Mouse (Mus musculus): ENCODE measurements around the gene Srgap2.

Gene Srgap2

DNA sequence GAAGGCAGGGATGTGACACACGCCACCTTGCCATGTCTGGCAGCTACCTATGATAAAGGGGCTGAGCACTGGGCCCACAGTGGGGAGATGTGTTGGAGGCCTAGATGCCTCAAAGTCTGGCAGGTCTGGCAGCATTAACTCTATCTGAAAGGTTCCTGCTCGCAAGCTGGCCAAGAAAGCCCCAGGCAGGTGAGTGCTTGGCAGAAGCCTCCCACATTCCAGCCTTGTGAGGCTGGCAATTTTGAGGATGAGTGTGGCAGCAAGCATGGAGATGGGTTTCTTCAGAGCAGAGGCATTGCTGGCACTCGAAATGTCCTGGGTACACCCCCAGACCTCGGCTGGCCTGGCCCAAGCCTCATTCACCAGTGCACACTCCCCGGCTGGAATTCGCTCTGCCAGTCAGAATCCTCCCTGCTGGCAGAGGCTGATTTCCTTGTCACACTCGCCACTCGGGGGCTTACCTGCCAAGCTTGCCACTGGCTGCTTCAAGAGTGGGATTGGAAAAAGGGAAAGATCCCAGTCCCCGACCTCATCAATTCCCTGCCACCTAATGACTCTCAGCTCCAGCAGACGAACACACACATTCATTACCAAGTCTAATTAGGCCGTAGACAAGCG is 287.5 kb downstream of the Srgap2 start:
- DNase-seq = no peak

DNA sequence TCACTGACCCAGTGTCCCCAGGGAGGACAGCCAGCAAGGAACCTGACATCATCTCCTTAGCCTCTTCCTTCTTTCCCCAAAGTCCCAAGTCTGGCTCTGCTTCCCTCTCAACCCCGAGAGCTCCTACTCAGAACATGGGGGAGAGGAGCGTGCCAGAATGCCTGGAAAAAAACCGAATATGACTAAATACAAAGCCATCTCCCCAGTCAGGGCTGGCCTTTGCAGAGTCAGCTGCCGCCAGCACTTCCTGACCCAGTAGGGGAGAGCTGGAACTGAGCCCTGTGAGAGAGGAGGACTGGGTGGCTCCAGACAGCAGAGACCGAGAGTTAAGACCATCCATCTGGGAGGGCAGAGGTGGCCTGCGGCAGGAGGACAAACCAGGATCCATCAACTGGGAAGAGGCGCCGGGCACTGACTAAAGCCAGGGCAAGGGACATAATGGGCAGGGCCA is 288.2 kb downstream of the Srgap2 start:
- peak; percentile 82 for DNase-seq

DNA sequence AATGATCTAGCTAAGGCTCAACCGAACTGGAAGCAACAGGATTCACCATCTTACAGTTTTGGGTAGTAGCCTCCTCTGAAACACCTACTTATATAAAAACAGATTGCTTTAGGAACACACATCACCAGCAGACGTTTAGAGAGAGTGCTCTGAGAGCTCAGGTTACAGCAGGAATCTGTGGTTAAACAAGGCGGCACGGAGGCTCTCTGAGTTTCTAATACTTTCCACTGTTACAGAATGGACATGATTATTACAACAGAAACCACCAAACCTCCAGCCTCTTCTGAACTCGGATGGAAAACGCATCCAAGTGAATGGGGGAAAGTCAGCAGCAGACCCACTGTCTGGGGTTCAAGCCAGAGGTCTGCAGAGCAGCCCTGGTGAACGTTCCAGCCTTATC is 291.1 kb downstream of the Srgap2 start:
- DNase-seq = no peak

Data from kidney, postnatal 10 days (tissue).